Mouse (Mus musculus) urinary bladder, postnatal 10 days (tissue): ENCODE measurements at regions not wholly inside any gene's neighbourhood (a gene's known extent, or its start where the extent isn't known, plus 50 kb on each side); places are given as distances from the start of the nearest gene placed in this dataset.

Experiments
- DNase-seq: peaks from one replicate; pipeline ENCODE4 v3.0.0; 2022; ENCODE audit warnings: low spot score

DNA sequence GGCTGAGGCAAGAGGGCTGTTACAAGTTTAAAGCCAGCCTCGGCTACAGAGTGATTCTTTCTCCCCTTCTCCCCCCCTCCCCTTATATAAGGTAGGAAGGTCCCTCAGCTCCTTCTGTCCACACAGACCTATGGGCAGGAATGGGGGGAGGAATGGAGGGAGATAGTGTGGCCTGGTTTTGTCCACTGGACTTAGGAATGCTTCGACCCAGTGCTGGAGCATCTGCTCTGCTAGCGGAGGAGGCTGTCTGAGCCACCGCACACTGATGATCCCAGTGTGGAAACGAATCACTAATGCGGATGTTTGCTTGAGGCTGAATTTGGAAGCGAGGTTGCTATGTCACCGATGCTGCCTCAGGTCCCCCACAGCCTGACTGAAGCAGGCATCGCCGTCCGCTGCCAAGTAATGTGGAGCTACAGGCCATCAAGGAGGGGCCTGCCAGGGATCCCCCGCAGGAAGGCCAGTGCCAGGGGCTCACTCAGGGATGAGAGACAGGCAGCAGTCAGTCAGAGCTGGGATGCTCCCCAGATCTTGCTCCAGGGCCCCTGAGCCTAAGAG is 67.1 kb upstream of the Ctnnb1 start:
- no peak for DNase-seq

- DNase-seq, result no peak
These were observed 64.6 kb upstream of the Ctnnb1 start for GRCm38 (mm10) chr9:120864410-120864809.

DNA sequence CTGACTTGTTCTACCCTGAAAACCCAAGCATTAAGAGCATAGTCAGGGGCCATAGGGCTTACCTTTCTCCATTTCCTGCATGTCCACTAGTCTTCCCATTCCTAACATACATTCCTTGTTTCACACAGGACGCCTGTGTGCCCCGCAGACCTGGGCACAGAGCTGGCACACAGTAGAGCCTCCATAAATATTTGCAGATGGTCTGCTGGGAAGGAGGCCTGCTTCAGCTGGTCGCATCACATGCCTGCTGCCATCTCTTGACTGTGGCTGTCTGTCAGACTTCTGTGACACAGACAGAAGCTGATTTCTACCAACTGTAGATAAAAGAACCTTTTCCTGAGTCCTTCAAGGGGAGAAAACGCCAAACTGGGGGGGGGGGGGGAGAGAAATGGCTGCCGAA is 62.8 kb upstream of the Ctnnb1 start:
- DNase-seq, result no peak

DNA sequence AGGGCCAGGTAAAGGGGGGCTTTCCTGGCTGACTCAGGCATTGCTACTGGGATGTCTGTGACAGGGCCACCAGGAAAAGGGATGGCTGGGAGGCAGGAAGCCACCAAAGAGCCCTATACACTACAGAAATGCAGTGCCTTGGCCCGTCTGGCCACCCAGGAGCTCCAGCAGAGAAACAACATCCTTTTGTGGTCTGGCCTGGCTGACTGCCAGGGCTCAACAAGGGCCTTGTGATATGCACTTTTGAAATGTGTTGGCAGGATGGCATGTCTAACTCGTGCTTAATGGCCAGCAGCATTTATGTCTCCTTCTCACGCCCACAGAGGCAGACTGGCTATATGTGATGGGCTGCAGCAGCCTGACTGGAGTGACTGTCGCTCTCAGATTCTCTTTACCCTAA is 62.3 kb upstream of the Ctnnb1 start:
- DNase-seq, result no peak

DNA sequence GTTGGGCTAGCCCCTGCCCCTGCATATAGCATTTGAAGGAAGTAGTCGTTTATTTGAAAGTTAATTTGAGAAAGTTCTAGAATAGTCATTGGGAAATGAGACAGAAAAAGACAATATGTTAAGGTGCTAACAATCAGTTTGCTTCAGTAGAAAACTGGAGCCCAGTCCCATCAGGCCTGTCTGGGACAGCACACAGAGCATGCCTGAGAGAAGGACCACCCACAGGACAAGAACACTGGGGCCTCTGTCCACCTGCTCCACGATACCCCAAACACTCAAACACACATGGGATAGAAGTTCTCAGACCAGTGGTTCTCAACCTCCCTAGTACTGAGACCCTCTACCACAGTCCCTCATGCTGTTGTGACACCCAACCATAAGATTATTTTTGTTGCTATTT is 61.2 kb upstream of the Ctnnb1 start:
- no peak for DNase-seq

GRCm38 (mm10) chr9:120868330-120868729 is 60.7 kb upstream of the Ctnnb1 start:
- DNase-seq, result no peak

- no peak for DNase-seq
These were observed 59.5 kb upstream of the Ctnnb1 start for GRCm38 (mm10) chr9:120869432-120870081.

DNA sequence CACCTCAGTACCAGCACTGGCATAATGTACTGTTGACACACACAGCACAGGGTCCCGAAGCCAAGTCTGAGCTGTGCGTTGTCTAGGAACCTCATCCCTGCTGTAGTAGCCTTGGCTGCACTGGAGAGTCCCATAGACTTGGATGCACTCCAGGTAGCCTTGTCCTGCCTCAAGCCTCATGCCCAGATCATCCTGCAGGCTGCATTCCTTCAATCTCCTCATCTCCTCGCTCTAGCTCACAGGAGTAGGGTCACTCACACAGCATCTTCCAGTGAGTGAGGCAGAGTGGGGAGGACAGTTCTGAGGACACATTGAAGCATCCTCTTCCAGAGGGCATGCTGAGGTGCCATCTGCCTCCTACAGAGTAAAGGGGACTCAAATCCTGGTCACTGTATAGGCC is 55.7 kb upstream of the Ctnnb1 start:
- no peak for DNase-seq

DNA sequence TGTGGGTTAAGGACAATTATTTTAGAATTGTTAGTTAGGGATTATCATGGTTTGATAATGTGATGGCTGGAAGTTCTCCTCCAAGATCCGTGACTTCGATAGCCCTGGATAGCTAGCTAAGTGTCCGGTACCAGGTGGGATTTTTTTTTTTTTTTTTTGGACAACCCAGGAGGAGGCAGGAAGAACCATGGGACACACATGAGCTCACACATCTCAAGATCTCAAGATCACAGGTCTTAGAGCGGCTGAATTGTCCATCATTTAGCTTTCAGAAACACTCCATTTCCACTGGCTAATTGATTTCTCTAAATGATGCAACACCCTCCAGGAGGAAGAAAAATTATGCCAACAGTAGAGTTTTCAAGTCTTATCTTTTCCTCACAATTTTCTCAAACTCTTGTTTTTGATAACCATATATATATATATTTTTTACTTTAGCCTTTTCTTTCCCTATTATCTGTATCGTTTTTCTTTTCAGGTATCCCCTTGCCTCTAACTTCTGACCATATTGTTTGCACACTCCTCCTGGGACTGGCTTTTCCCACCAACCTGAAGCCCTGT is 54.5 kb upstream of the Ctnnb1 start:
- DNase-seq, result no peak

GRCm38 (mm10) chr9:120877101-120877500 is 51.9 kb upstream of the Ctnnb1 start:
- DNase-seq, result no peak
